Mouse (Mus musculus) spleen, adult 2 months (tissue): Measurements from ENCODE around the gene Arl13b. TPM values are rescaled to one million over a fixed set of nuclear protein-coding genes. Genes with fewer than 3 reads are reported as not detected.

Experiments
- DNase-seq, 2 experiments: peaks; one replicate each; pipeline versions ENCODE4 v3.0.0 to v3.0.0-alpha.2; 2012 to 2021; ENCODE audit warnings: low spot score in 2 of 2, low read depth in 1 of 2
- H3K27ac ChIP-seq: fragments of 200-500 bp; 2 replicates; pipeline ENCODE4 v1.5.1; 2012; ENCODE audit warnings: low read length, inconsistent platforms; ENCODE audit not compliant: insufficient read depth
- H3K27me3 ChIP-seq: fragments of 200-500 bp; 2 replicates; pipeline ENCODE4 v1.6.1; 2012; ENCODE audit warnings: mild to moderate bottlenecking, moderate library complexity, low read length, inconsistent platforms; ENCODE audit not compliant: control insufficient read depth, insufficient read depth
- H3K36me3 ChIP-seq: fragments of 200-500 bp; 2 replicates; pipeline ENCODE4 v1.6.1; 2012; ENCODE audit warnings: mild to moderate bottlenecking, low read length, inconsistent platforms; ENCODE audit not compliant: control insufficient read depth, insufficient read depth
- H3K4me1 ChIP-seq: fragments of 200-500 bp; 2 replicates; pipeline ENCODE4 v1.6.1; 2011; ENCODE audit warnings: inconsistent platforms; ENCODE audit not compliant: control insufficient read depth, insufficient read depth, insufficient read length
- H3K4me3 ChIP-seq: fragments of 200-500 bp; 2 replicates; pipeline ENCODE4 v1.5.1; 2011; ENCODE audit warnings: mild to moderate bottlenecking, inconsistent platforms; ENCODE audit not compliant: insufficient read depth, insufficient read length; ENCODE audit errors: extremely low read depth
- CTCF ChIP-seq: fragments of 200-500 bp; IDR thresholded peaks from 2 replicates; pipeline ENCODE4 v1.5.1; 2011; ENCODE audit warnings: mild to moderate bottlenecking, inconsistent platforms; ENCODE audit not compliant: insufficient read depth, insufficient read length, insufficient replicate concordance; ENCODE audit errors: extremely low read depth
- POLR2A ChIP-seq: fragments of 200-500 bp; IDR thresholded peaks from 2 replicates; pipeline ENCODE4 v1.6.1; 2011; ENCODE audit warnings: low read depth, low read length, inconsistent platforms
- WGBS: fragments of 180-500 bp; shearing (Covaris S2); methylation state at CpG from one replicate; pipeline ENCODE4 v1.1.7; 2018; 5-methylcytosine and 5-hydroxymethylcytosine counted together
- polyA plus RNA-seq: library from polyadenylated mRNA; depleted of rRNA; stranded (reverse); fragments of >200 nt; gene quantifications from 2 replicates; pipeline ENCODE4 v1.2.3, GENCODE M21; 2012; rRNA removed

The Arl13b gene
- polyA plus RNA-seq, result 1.5 and 2.1 TPM in 2 replicates

DNA sequence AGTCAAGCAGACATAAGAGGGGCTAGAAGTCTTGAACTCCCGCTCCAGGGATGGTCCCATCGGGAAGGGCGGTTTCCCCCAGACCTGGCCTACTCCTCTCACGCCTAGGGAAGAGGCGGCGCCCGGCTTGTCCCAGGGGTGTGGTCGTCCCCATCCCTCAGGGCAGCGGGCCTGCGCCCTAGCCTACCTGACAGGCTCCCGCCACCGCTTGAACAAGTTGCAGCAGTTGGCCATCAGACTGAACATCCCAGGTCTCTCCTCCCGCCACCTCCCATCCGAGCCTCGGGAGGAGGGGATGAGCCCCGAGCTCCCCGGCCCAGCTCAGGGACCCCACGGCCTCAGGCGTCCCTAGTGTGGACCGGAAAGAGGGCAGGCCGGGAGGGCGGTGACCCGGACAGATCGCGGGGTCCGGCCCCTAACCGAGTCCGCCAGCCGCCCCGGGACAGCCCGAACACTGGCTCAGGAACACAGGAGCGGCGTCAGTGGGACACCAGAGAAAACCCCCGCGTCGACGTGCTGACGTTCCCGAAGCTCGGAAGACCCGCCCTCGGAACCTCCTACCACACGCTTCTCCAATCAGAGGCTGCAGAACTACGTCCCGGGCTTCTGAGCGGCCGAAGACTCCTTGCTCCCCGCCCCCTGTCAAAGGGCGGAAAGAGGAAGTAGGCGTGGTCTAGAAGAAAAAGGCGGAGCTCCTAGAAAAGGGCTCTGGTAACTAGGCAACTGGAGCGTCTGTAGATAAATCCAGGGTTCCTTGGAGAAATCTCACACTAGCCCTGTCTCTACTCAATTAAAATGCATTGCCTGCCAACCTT is at the start of gene Arl13b:
Gene Arl13b (minus strand): TSS at position 543 of the 815 bp plus-strand sequence.
- H3K27me3 ChIP-seq, result no peaks in the 10 kb centered on the region
- H3K36me3 ChIP-seq, result no peaks in the 10 kb centered on the region
- H3K4me1 ChIP-seq, result peaks cover 4% of the 10 kb centered on the region; the same call in 1 of the 2 replicates
- no peak for TF ChIP-seq POLR2A
- no peak for TF ChIP-seq CTCF
- peak within 1 kb of the TSS; percentile 79 for H3K4me3 ChIP-seq
- H3K27ac ChIP-seq, result no peak within 1 kb of the TSS
- peak; percentile 87 to 96 for DNase-seq
- WGBS, result under 1% methylated on average over 52 of the region's 52 CpGs

DNA sequence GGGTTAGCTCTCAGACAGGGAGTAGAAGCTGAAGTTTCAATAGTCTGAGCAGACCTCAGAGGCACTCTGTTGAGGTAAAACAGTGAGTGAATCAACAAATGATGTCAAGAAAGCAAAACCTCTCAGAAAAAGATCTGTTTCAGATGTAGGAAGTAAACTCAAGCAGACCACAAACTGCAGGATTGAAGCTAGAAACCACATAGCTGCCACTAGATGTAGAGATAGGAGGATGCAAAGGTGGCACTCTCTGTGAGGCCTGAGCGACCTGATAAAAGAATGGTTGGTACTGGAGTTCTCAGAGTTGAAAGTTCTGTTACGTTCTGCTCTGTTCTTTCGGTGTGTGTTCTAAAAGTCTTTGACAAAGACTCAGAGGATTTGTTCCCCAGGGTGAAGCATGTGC is 49.0 kb upstream of the Arl13b start:
- DNase-seq, result no peak
- Histone ChIP-seq H3K4me3 (no peak overlapping the region), H3K27ac (no peak overlapping the region), H3K27me3 (no peaks in the 10 kb centered on the region), H3K4me1 (no peaks in the 10 kb centered on the region), H3K36me3 (no peaks in the 10 kb centered on the region)
- WGBS, result 26% methylated on average over 3 of the region's 3 CpGs
- TF ChIP-seq CTCF (no peak), POLR2A (no peak)

- Histone ChIP-seq H3K27me3 (no peaks in the 10 kb centered on the region), H3K4me1 (no peaks in the 10 kb centered on the region), H3K27ac (no peak overlapping the region), H3K4me3 (no peak overlapping the region), H3K36me3 (no peaks in the 10 kb centered on the region)
- DNase-seq, result no peak
- 84% methylated on average over 6 of the region's 6 CpGs for WGBS
- TF ChIP-seq POLR2A, result no peak
- no peak for TF ChIP-seq CTCF
Measured at GRCm38 (mm10) chr16:62874065-62874464, 27.2 kb upstream of the Arl13b start.

DNA sequence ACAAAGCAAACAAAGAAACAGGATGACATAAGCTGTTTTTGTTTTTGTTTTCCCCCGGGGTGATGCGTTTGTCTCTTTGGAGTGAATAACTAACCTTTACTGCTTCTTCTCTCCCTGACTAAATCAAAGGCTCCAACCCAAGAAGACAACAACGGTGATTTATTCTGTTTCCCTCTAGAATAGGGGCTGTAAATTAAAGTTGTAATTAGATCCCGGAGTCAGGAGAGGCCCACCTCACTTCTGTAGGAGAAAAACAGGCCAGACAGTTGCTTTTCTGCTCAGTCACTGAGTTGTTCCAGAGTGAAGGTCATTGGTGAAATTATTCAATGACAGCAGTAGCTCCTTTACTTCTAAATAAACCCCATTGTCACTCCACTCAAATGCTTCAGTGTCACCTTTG is 26.3 kb upstream of the Arl13b start:
- no peak overlapping the region for H3K27ac ChIP-seq
- no peak overlapping the region for H3K4me3 ChIP-seq
- WGBS, result 56% methylated on average over 4 of the region's 4 CpGs
- H3K4me1 ChIP-seq, result no peaks in the 10 kb centered on the region
- no peak for DNase-seq
- TF ChIP-seq CTCF (no peak), POLR2A (no peak)
- no peaks in the 10 kb centered on the region for H3K36me3 ChIP-seq
- no peaks in the 10 kb centered on the region for H3K27me3 ChIP-seq

DNA sequence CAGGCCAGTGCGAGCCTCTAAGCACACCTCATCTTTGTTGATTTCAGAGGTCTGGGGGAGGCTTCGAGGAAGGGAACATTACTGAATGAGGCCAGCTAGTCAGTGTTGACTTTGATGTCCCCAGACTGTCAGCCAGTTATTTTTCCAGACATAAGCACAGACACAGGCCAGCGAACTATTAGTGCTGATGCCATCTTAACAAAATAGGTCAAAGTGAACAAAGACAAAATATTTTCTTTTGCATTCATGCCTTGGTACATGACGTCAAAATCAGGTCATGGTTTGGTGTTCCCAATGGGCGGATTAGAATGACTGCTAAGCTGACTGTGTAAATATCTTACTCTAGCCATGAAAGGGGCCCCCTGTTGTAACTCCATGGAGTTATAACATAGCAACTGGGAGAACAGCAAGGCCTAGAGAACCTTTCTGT is 25.9 kb upstream of the Arl13b start:
- Histone ChIP-seq H3K27me3 (no peaks in the 10 kb centered on the region), H3K4me1 (no peaks in the 10 kb centered on the region), H3K4me3 (no peak overlapping the region), H3K36me3 (no peaks in the 10 kb centered on the region), H3K27ac (no peak overlapping the region)
- no peak for TF ChIP-seq CTCF
- TF ChIP-seq POLR2A, result no peak
- 83% methylated on average over 5 of the region's 5 CpGs for WGBS
- no peak for DNase-seq

- no peak for DNase-seq
- no peaks in the 10 kb centered on the region for H3K27me3 ChIP-seq
- WGBS, result 55% methylated on average over 6 of the region's 6 CpGs
- no peaks in the 10 kb centered on the region for H3K4me1 ChIP-seq
- no peaks in the 10 kb centered on the region for H3K36me3 ChIP-seq
- no peak for TF ChIP-seq CTCF
- H3K4me3 ChIP-seq, result no peak overlapping the region
- H3K27ac ChIP-seq, result no peak overlapping the region
Measured at GRCm38 (mm10) chr16:62861455-62861854, 14.6 kb upstream of the Arl13b start.

DNA sequence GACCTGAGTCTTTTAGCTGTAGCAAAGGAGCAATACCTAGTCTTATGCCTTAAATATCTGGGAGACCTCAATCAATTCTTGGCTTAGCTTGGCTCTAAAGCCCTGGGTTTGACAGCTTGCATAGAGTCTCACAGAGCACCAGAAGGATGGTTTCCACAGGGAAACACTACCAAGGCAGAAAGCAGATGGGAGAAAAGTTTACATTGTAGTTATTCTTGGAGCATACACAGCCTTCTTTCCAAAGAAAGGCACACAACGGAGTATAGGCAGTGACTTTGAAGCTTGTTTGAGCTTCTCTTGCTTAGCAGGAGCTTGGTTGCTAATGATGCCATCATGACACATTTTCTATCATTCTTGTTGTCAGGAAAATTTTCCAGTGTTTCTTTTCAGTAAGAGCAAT is 13.3 kb upstream of the Arl13b start:
- no peak for DNase-seq
- 87% methylated on average over 1 of the region's 1 CpGs for WGBS

More for the DNA sequence above, 13.3 kb upstream of the Arl13b start:
- H3K27me3 ChIP-seq, result no peaks in the 10 kb centered on the region
- H3K36me3 ChIP-seq, result no peaks in the 10 kb centered on the region
- H3K4me3 ChIP-seq, result no peak overlapping the region
- H3K27ac ChIP-seq, result no peak overlapping the region
- H3K4me1 ChIP-seq, result no peaks in the 10 kb centered on the region
- TF ChIP-seq CTCF (no peak), POLR2A (no peak)
